In the genomic region with DNA sequence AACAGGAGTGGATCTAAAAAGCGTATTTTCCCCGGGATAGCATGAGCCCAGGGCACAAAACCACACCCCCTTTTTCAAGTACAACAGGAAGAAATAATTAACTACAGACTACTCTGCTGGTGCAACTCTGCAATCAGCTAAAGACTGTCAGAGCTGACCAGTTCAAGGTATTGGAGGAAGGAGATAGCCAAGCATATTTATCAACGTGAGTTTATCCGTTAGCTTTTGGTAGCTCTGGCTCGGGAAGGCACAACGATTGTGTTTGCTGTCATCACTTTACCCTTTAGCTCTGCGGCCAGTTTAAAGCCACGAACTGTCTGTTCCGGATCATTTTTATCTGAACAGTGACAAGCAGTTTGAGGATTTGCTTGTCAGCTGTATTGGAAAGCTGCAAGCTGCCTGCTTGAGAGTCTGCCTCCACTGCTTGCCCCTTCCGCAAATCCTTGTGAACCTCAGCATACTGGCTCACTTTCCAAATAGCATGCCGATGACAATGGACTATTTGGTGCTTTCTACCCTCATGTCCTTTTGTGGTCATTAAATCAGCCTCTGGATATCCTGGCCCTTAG, we compare ENCODE assay signal across 11 mouse cellular contexts.
DNase-seq lines count a peak whose midpoint lies in the region; ATAC-seq lines count a peak whose summit lies in the region.
"Had no signal": no experiment of that assay in that cellular context is flagged by ENCODE, and none has a peak within 500 bp of the region (broad histone marks: within the 10 kb centered on the region; RNA-seq: fewer than 3 reads in every experiment).

No protein-coding gene starts in this region.

- 0 out of 2 replicates have a peak overlapping the region, but pooled peaks have one; percentile 8 for H3K27ac ChIP-seq in lung, embryonic 16.5 days (ENCODE audit: low read length)
- peak overlapping the region; percentile 84 for H3K27ac ChIP-seq in heart, embryonic 10.5 days
- H3K27ac ChIP-seq in intestine, embryonic 14.5 days (ENCODE audit: low read depth): no peak overlapping the region
- peak overlapping the region; percentile 16; the same call in 1 of the 2 replicates for H3K27ac ChIP-seq in stomach, embryonic 15.5 days
- no peak overlapping the region for H3K27ac ChIP-seq in hindbrain, embryonic 16.5 days (ENCODE audit: low read depth, low read length)
- H3K27ac ChIP-seq: hindbrain, embryonic 12.5 days had no signal

- peak overlapping the region; percentile 12; the same call in 1 of the 2 replicates for H3K4me3 ChIP-seq in lung, embryonic 16.5 days (ENCODE audit: low read length)
- H3K4me3 ChIP-seq in heart, embryonic 10.5 days: peak overlapping the region; percentile 37
- H3K4me3 ChIP-seq in intestine, embryonic 14.5 days (ENCODE audit: low read depth, low read length): no peak overlapping the region
- H3K4me3 ChIP-seq in stomach, embryonic 15.5 days (replicated peaks): no peak overlapping the region
- no peak overlapping the region for H3K4me3 ChIP-seq in hindbrain, embryonic 16.5 days (ENCODE audit: low read length)
- H3K4me3 ChIP-seq: hindbrain, embryonic 12.5 days; myocyte had no signal

- peak; percentile 87 for ATAC-seq in lung, embryonic 16.5 days (ENCODE audit: low read depth)
- no peak for ATAC-seq in intestine, embryonic 14.5 days (replicated peaks; ENCODE audit: low FRiP score, low TSS enrichment, low read depth)
- ATAC-seq in stomach, embryonic 15.5 days (ENCODE audit: insufficient read depth, low FRiP score, low read depth): peak; percentile 39; the same call in 1 of the 2 replicates
- ATAC-seq in hindbrain, embryonic 16.5 days: no peak

- 0 out of 2 replicates have a peak overlapping the region, but pooled peaks have one; percentile 18 for H3K9ac ChIP-seq in lung, embryonic 16.5 days (ENCODE audit: low read length)
- no peak overlapping the region for H3K9ac ChIP-seq in intestine, embryonic 14.5 days (ENCODE audit: low read length)
- no peak overlapping the region for H3K9ac ChIP-seq in stomach, embryonic 15.5 days
- H3K9ac ChIP-seq in hindbrain, embryonic 16.5 days (ENCODE audit: low read depth, low read length): no peak overlapping the region
- H3K9ac ChIP-seq: hindbrain, embryonic 12.5 days had no signal

- WGBS in lung, embryonic 16.5 days: 15% methylated on average over 11 of the region's 11 CpGs
- 11% methylated on average over 11 of the region's 11 CpGs for WGBS in heart, embryonic 10.5 days
- 34% methylated on average over 11 of the region's 11 CpGs for WGBS in intestine, embryonic 14.5 days
- WGBS in stomach, embryonic 15.5 days: 38% methylated on average over 11 of the region's 11 CpGs
- WGBS in hindbrain, embryonic 16.5 days: 76% methylated on average over 11 of the region's 11 CpGs

- DNase-seq in lung, postnatal 4 days: no peak
- DNase-seq in heart, embryonic 10.5 days (ENCODE audit: low spot score): peak; percentile 88
- peak; percentile 52 for DNase-seq in intestine, embryonic 14.5 days (ENCODE audit: low spot score)
- DNase-seq in ovary, postnatal 14 days (ENCODE audit: low spot score): no peak
- DNase-seq: right cerebral cortex, adult 18-20 months; thymus, adult 18-20 months had no signal

- peak overlapping the region; percentile 33 for H3K4me2 ChIP-seq in lung, embryonic 16.5 days (ENCODE audit: low read depth, low read length)
- H3K4me2 ChIP-seq in intestine, embryonic 14.5 days (ENCODE audit: low read length): peak overlapping the region; percentile 35
- peak overlapping the region; percentile 27 for H3K4me2 ChIP-seq in stomach, embryonic 15.5 days
- no peak overlapping the region for H3K4me2 ChIP-seq in hindbrain, embryonic 16.5 days (ENCODE audit: low read length)
- H3K4me2 ChIP-seq: hindbrain, embryonic 12.5 days had no signal

- no peaks in the 10 kb centered on the region for H3K36me3 ChIP-seq in lung, embryonic 16.5 days (ENCODE audit: control insufficient read depth, insufficient read depth, low read length)
- H3K36me3 ChIP-seq in heart, embryonic 10.5 days: no peaks in the 10 kb centered on the region
- H3K36me3 ChIP-seq in intestine, embryonic 14.5 days (ENCODE audit: control insufficient read depth, insufficient read depth, low read length): no peaks in the 10 kb centered on the region
- H3K36me3 ChIP-seq in stomach, embryonic 15.5 days: no peaks in the 10 kb centered on the region
- no peaks in the 10 kb centered on the region for H3K36me3 ChIP-seq in hindbrain, embryonic 16.5 days (ENCODE audit: control insufficient read depth, insufficient read depth, low read length)
- H3K36me3 ChIP-seq: hindbrain, embryonic 12.5 days had no signal

- no peaks in the 10 kb centered on the region for H3K9me3 ChIP-seq in lung, embryonic 16.5 days (ENCODE audit: control insufficient read depth, low read length)
- H3K9me3 ChIP-seq in heart, embryonic 10.5 days: no peaks in the 10 kb centered on the region; the same call in 1 of the 2 replicates
- H3K9me3 ChIP-seq in intestine, embryonic 14.5 days (ENCODE audit: control insufficient read depth, low read length): no peaks in the 10 kb centered on the region
- H3K9me3 ChIP-seq in stomach, embryonic 15.5 days: no peaks in the 10 kb centered on the region
- H3K9me3 ChIP-seq in hindbrain, embryonic 16.5 days (ENCODE audit: control insufficient read depth, low read length): 0 out of 2 replicates have a peak, but pooled peaks cover 4% of the 10 kb centered on the region
- H3K9me3 ChIP-seq: hindbrain, embryonic 12.5 days had no signal

- H3K27me3 ChIP-seq in lung, embryonic 16.5 days (ENCODE audit: control insufficient read depth, insufficient read depth, low read depth, low read length): no peaks in the 10 kb centered on the region
- H3K27me3 ChIP-seq in heart, embryonic 10.5 days (ENCODE audit: insufficient read depth, poor library complexity, severe bottlenecking): no peaks in the 10 kb centered on the region
- H3K27me3 ChIP-seq in intestine, embryonic 14.5 days (replicated peaks; ENCODE audit: control insufficient read depth, insufficient read depth, low read length): no peaks in the 10 kb centered on the region
- no peaks in the 10 kb centered on the region for H3K27me3 ChIP-seq in stomach, embryonic 15.5 days (replicated peaks)
- H3K27me3 ChIP-seq in hindbrain, embryonic 16.5 days (replicated peaks; ENCODE audit: control insufficient read depth, insufficient read depth, low read length): no peaks in the 10 kb centered on the region
- H3K27me3 ChIP-seq: hindbrain, embryonic 12.5 days had no signal

- peaks cover 6% of the 10 kb centered on the region for H3K4me1 ChIP-seq in lung, embryonic 16.5 days (replicated peaks; ENCODE audit: control insufficient read depth, insufficient read depth, low read length)
- peaks cover 19% of the 10 kb centered on the region for H3K4me1 ChIP-seq in heart, embryonic 10.5 days
- peaks cover 5% of the 10 kb centered on the region; the same call in 1 of the 2 replicates for H3K4me1 ChIP-seq in intestine, embryonic 14.5 days (replicated peaks; ENCODE audit: control insufficient read depth, insufficient read depth, low read length)
- H3K4me1 ChIP-seq in stomach, embryonic 15.5 days: 0 out of 2 replicates have a peak, but pooled peaks cover 7% of the 10 kb centered on the region
- H3K4me1 ChIP-seq in hindbrain, embryonic 16.5 days (ENCODE audit: control insufficient read depth, insufficient read depth, low read depth, low read length): no peaks in the 10 kb centered on the region; the same call in 1 of the 2 replicates
- H3K4me1 ChIP-seq: hindbrain, embryonic 12.5 days had no signal

Comparison
In these comparisons a context has a peak if more than half of its experiments do, and no peak if none do; other contexts are left out.
1. ATAC-seq: peak in lung, embryonic 16.5 days (single experiment) and stomach, embryonic 15.5 days (single experiment); none in intestine, embryonic 14.5 days (single experiment) and hindbrain, embryonic 16.5 days (single experiment).
2. H3K27ac ChIP-seq: peak in lung, embryonic 16.5 days (single experiment), heart, embryonic 10.5 days (single experiment) and stomach, embryonic 15.5 days (single experiment); none in intestine, embryonic 14.5 days (single experiment) and hindbrain, embryonic 16.5 days (single experiment).
3. H3K4me3 ChIP-seq: peak in lung, embryonic 16.5 days (single experiment) and heart, embryonic 10.5 days (single experiment); none in intestine, embryonic 14.5 days (single experiment), stomach, embryonic 15.5 days (single experiment) and hindbrain, embryonic 16.5 days (single experiment).
4. DNase-seq: peak in heart, embryonic 10.5 days (single experiment) and intestine, embryonic 14.5 days (single experiment); none in lung, postnatal 4 days (0 of 2) and ovary, postnatal 14 days (single experiment).